Mouse (Mus musculus): ENCODE measurements around the gene Pigu.

Gene Pigu

GRCm38 (mm10) chr2:155236362-155236992, 120.8 kb downstream of the Pigu start, which contains the start of gene Dynlrb1:
Gene Dynlrb1 (plus strand): TSS chr2:155236533.
- DNase-seq (ENCODE audit: low read depth, low spot score) = peak; percentile 99

DNA sequence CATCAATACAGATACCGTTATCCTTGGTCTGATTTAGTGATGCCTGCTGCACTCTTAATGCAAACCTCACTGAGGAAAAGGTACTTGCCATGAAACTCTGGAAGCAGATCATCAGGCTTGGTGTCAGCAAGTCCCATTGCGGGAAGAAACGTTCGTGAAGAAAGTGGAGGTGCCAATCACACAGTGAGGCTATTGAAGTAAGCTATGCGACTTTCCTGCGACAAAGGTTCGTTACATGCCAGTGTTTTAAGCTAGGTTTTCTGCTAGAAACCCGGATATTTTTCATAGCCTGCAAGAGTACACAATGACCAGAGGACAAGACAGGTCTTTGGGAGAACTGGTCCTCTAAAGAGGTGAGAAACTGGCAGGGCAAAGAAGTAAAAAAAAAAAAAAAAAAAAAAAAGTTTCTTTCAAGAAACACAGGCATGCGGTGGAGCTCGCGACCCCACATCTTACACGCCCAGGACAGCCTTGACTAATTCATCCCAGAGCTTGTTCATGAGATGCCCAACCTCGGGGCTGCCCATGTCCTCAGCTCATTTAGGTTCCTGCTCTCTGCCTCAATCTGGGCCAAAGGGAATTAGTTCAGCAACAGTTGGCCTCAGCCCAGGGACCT, 121.4 kb downstream of the Pigu start:
- DNase-seq (ENCODE audit: low read depth, low spot score) = no peak

Measured in 3T3-L1 (cell line).